Mouse (Mus musculus) embryonic facial prominence, embryonic 14.5 days (tissue): ENCODE results near the gene Tor1b. TPM values are rescaled to one million over a fixed set of nuclear protein-coding genes. Genes with fewer than 3 reads are reported as not detected.

ENCODE experiments used
- ATAC-seq: fragments of 200-750 bp; cut with Nextera tagmentation; 2 replicates; pipeline ENCODE4 v1.8.0; 2017; ENCODE audit warnings: low read depth, moderate number of reproducible peaks, moderate TSS enrichment
- DNase-seq: peaks from one replicate; pipeline ENCODE4 v3.0.0-alpha.2; 2015; ENCODE audit warnings: low spot score
- H3K27ac ChIP-seq: fragments of 300-500 bp; sonication (generic); replicated peaks from 2 replicates; pipeline ENCODE4 v1.5.1; 2014; ENCODE audit warnings: low read depth, mild to moderate bottlenecking, low read length, moderate library complexity
- H3K27me3 ChIP-seq: fragments of 300-500 bp; sonication (generic); replicated peaks from 2 replicates; pipeline ENCODE4 v1.6.1; 2014; ENCODE audit warnings: low read length; ENCODE audit not compliant: control insufficient read depth, insufficient read depth
- H3K36me3 ChIP-seq: fragments of 300-500 bp; sonication (generic); 2 replicates; pipeline ENCODE4 v1.6.1; 2014; ENCODE audit warnings: low read length, mixed read lengths; ENCODE audit not compliant: control insufficient read depth, insufficient read depth
- H3K4me1 ChIP-seq: fragments of 300-500 bp; sonication (generic); 2 replicates; pipeline ENCODE4 v1.6.1; 2014; ENCODE audit warnings: antibody characterized with exemption, low read length; ENCODE audit not compliant: control insufficient read depth, insufficient read depth
- H3K4me2 ChIP-seq: fragments of 300-500 bp; sonication (generic); 2 replicates; pipeline ENCODE4 v1.6.1; 2014; ENCODE audit warnings: low read depth, mild to moderate bottlenecking, low read length, moderate library complexity, mixed read lengths
- H3K4me3 ChIP-seq: fragments of 300-500 bp; sonication (generic); 2 replicates; pipeline ENCODE4 v1.5.1; 2014; ENCODE audit warnings: low read depth, mild to moderate bottlenecking, low read length
- H3K9ac ChIP-seq: fragments of 300-500 bp; sonication (generic); 2 replicates; pipeline ENCODE4 v1.6.1; 2014; ENCODE audit warnings: low read depth, mild to moderate bottlenecking, low read length, moderate library complexity, mixed read lengths
- H3K9me3 ChIP-seq: fragments of 300-500 bp; sonication (generic); 2 replicates; pipeline ENCODE4 v1.6.1; 2016; ENCODE audit warnings: low read length; ENCODE audit not compliant: control insufficient read depth
- WGBS: fragments of 180-500 bp; shearing (Covaris S2); extraction: QIAGEN DNeasy Blood & Tissue Kit; methylation state at CpG from one replicate; pipeline ENCODE4 v1.1.7; 2014; 5-methylcytosine and 5-hydroxymethylcytosine counted together
- polyA plus RNA-seq: library from polyadenylated mRNA; unstranded; fragments of >200 nt; fragmentation: Nextera tagmentation; extraction: Ambion mirVana; gene quantifications from 2 replicates; pipeline ENCODE4 v1.2.1, GENCODE M21; 2014

Gene Tor1b
- polyA plus RNA-seq, 1 experiment from 2014 or later: 41.3 TPM

DNA sequence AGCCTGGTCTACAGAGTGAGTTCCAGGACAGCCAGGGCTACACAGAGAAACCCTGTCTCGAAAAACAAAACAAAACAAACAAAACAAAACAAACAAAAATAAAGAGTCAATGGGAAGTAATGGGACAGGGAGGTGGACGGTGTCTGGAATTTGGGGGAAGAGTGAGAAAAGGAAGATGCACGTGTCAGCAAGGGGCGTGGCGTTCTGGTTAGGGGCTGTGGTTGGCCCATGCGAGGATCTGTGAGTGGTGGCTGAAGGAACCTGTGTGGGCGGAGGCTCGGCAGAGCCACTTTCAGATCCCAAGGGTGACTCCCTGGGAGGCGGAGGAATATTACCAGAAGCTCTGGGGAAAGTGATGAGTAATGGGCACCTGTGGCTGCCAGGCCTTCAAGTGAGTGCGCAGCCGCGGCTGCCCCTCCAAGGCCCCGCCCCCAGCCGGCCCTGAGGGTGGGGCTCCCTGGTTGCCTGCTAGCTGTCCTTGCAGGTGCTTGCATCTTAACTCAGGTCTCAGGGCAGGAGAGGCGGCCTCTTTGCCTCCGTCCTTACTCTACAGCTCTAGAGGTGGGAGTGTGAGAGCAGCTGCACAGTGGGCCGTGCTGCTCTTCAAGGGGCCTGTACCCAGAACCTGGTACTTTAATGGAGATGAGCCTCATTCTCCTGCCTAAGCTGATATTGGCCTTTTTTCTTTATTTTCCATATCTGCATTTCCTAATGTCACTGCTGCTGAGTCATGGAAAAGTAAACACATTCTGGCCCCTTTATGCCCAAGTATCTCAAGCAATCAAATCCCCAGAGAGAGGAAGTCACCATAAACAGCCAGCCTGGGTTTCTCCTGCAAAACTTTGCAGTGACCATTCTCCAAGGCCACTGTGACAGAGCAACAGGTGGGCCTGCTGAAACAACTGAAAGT is 32.6 kb downstream of the Tor1b start:
- peak overlapping the region; percentile 10; the same call in 1 of the 2 replicates for H3K4me2 ChIP-seq
- no peaks in the 10 kb centered on the region for H3K27me3 ChIP-seq
- no peak overlapping the region for H3K9ac ChIP-seq
- H3K36me3 ChIP-seq: 0 out of 2 replicates have a peak, but pooled peaks cover 2% of the 10 kb centered on the region
- ATAC-seq (no peak), DNase-seq (peak; percentile 66)
- H3K27ac ChIP-seq: no peak overlapping the region
- 26% methylated on average over 16 of the region's 17 CpGs for WGBS
- H3K4me3 ChIP-seq: no peak overlapping the region
- H3K4me1 ChIP-seq: peaks cover 8% of the 10 kb centered on the region
- H3K9me3 ChIP-seq: no peaks in the 10 kb centered on the region

DNA sequence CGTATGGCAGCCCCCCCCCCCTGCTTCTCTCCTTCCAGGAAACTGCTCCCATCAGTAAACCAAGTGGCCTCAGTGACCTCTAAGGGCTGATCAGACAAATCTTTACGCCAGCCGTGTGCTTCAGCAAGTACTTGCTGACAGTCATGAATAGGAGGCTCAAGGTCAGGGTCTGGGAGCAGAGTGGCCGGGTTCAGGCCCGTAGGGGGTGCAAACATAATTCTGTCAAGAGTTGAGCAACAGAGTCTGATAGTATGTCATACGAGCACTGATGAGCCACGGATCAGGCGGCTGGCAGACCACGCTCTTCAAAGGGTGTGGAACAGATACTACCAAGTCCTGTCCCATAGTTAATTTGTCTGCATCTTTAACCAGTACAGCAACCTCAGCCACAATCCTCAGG is 37.5 kb downstream of the Tor1b start:
- H3K4me2 ChIP-seq: no peak overlapping the region
- no peaks in the 10 kb centered on the region for H3K36me3 ChIP-seq
- H3K4me1 ChIP-seq: no peaks in the 10 kb centered on the region
- no peaks in the 10 kb centered on the region for H3K27me3 ChIP-seq
- no peak for ATAC-seq
- no peak overlapping the region for H3K9ac ChIP-seq
- DNase-seq: no peak
- H3K4me3 ChIP-seq: no peak overlapping the region
- H3K9me3 ChIP-seq: no peaks in the 10 kb centered on the region
- H3K27ac ChIP-seq: no peak overlapping the region
- WGBS: 81% methylated on average over 9 of the region's 9 CpGs

GRCm38 (mm10) chr2:30994853-30995252 is 42.1 kb downstream of the Tor1b start:
- 91% methylated on average over 4 of the region's 4 CpGs for WGBS
- Histone ChIP-seq H3K4me2 (no peak overlapping the region), H3K36me3 (0 out of 2 replicates have a peak, but pooled peaks cover 6% of the 10 kb centered on the region), H3K27ac (no peak overlapping the region), H3K4me1 (no peaks in the 10 kb centered on the region), H3K27me3 (no peaks in the 10 kb centered on the region), H3K4me3 (no peak overlapping the region), H3K9me3 (no peaks in the 10 kb centered on the region), H3K9ac (no peak overlapping the region)
- ATAC-seq: no peak
- DNase-seq: no peak

DNA sequence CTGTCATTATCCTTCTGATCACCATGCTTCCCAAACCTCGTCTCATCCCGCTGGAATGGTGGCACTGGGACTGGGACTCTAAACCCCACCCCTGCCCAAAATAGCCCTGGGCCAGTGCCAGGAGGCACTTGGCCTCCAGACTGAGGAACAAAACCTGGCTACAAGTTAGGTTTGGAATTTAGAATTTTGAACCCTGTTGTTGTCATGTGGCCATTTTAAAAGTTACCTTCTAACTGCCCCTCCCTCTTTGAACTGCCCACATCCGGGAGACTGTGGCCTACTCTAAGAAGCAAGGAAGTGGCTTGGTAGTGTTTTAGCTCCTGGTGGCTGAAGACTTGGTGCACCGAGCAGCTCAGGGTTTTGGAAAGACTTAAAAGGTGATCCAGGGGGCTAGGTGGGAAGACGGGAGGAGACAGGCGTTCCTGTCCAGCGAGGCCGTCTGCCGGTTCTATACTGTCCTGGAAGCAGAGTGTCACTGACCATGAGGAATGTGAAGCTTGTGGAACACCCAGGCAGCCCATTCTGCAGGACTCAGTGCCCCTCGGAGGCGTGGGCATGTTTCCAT is 42.8 kb downstream of the Tor1b start:
- peaks cover 12% of the 10 kb centered on the region; the same call in 1 of the 2 replicates for H3K36me3 ChIP-seq
- H3K27me3 ChIP-seq: no peaks in the 10 kb centered on the region
- H3K4me3 ChIP-seq: no peak overlapping the region
- ATAC-seq (no peak), DNase-seq (peak; percentile 42)
- no peak overlapping the region for H3K4me2 ChIP-seq
- no peaks in the 10 kb centered on the region for H3K9me3 ChIP-seq
- H3K9ac ChIP-seq: no peak overlapping the region
- no peaks in the 10 kb centered on the region for H3K4me1 ChIP-seq
- WGBS: 78% methylated on average over 11 of the region's 11 CpGs
- no peak overlapping the region; the same call in 1 of the 2 replicates for H3K27ac ChIP-seq

DNA sequence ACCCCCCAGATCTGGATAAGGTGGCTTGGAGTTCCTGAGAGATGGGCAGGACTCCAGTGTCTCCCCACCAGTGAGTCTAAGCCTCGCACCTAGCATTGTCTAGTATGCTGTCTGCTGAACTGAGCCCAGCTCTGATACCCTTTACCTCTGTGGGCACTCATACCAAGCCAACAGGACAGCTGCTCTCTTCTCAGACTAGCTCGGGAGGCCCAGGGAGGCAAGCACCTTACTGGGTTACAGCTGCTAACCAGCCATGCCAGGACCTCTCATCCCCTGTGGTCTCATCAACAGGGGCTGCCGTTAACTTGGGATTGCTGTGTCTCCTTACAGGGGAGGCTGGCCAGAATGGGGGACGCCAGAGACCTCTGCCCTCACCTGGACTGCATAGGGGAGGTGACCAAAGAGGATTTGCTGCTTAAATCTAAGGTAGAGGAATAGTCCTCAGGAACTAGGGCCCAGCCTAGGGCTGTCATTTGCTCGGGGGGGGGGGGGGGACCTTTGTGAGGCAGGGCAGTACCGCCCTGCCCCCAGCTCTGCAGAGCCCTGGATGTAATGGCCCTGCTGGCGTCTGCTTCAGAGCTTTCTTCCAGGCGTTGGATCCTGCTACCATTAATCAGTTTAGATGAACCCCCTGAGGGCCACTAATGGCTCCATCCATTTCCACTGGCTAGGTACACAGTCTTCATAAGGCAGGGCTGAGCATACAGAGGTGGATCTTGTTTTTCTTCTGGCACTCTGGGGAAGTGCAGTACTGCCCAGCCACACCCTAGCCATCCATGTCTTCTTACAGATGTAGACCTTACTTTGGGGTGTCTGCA is 45.9 kb downstream of the Tor1b start:
- Histone ChIP-seq H3K36me3 (peaks cover 22% of the 10 kb centered on the region; the same call in 1 of the 2 replicates), H3K4me1 (no peaks in the 10 kb centered on the region), H3K4me2 (no peak overlapping the region), H3K9me3 (no peaks in the 10 kb centered on the region), H3K4me3 (no peak overlapping the region), H3K27ac (no peak overlapping the region), H3K9ac (0 out of 2 replicates have a peak overlapping the region, but pooled peaks have one; percentile 8), H3K27me3 (no peaks in the 10 kb centered on the region)
- no peak for DNase-seq
- ATAC-seq: peak; percentile 42; the same call in 1 of the 2 replicates
- 56% methylated on average over 6 of the region's 8 CpGs for WGBS

GRCm38 (mm10) chr2:31002857-31003256 is 50.1 kb downstream of the Tor1b start:
- Histone ChIP-seq H3K36me3 (peaks cover 45% of the 10 kb centered on the region), H3K4me1 (no peaks in the 10 kb centered on the region), H3K9ac (no peak overlapping the region), H3K27ac (no peak overlapping the region), H3K4me2 (no peak overlapping the region), H3K27me3 (no peaks in the 10 kb centered on the region), H3K9me3 (no peaks in the 10 kb centered on the region), H3K4me3 (no peak overlapping the region)
- WGBS: 92% methylated on average over 10 of the region's 10 CpGs
- DNase-seq (no peak), ATAC-seq (no peak)

DNA sequence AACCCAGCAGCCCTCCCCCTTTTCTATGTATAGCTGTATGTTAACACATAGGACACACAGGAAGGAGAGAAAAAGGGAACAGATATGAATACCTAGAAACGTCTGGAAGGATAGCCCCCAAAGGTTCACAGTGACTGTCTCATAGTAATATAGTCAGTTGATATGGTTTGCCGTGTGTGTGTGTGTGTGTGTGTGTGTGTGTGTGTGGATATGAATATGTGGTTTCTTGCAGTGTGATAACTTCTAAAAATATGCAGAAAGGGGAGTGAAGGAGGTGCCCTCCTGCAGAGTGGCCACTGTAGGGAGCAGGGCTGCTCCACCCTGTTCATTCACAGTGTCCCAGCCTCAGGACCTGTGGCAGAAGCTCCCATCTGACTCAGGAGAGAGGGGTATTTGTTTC is 52.7 kb downstream of the Tor1b start:
- Histone ChIP-seq H3K4me2 (no peak overlapping the region), H3K27ac (no peak overlapping the region), H3K36me3 (peaks cover 49% of the 10 kb centered on the region), H3K4me3 (no peak overlapping the region), H3K9me3 (no peaks in the 10 kb centered on the region), H3K27me3 (no peaks in the 10 kb centered on the region), H3K9ac (no peak overlapping the region), H3K4me1 (no peaks in the 10 kb centered on the region)
- 80% methylated on average over 2 of the region's 2 CpGs for WGBS
- DNase-seq (no peak), ATAC-seq (no peak)

DNA sequence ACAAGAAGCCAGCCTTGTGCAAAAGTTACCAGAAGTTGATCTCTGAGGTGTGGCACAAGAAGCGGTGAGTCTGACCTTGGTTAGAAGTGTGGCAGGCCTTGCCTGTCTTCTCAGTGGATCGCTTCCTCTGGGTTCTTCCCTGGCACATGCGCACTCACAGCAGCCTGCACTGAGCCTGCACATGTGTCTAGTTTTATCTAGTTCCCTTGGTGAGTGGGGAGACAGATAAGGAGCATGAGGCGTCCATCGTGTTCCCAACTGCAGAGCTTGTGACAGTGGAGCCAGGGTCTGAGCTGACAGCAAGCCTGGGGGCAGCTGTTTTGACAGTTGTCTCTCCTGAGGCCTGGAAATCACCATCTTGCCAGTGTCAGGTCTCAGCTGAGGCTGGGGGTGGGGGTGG is 53.7 kb downstream of the Tor1b start:
- Histone ChIP-seq H3K27me3 (no peaks in the 10 kb centered on the region), H3K9ac (no peak overlapping the region), H3K4me1 (no peaks in the 10 kb centered on the region), H3K4me3 (no peak overlapping the region), H3K36me3 (peaks cover 59% of the 10 kb centered on the region), H3K4me2 (no peak overlapping the region), H3K27ac (no peak overlapping the region; the same call in 1 of the 2 replicates), H3K9me3 (no peaks in the 10 kb centered on the region)
- DNase-seq (peak; percentile 53), ATAC-seq (peak; percentile 58; the same call in 1 of the 2 replicates)
- WGBS: 73% methylated on average over 5 of the region's 5 CpGs
